Mouse (Mus musculus) forebrain, embryonic 16.5 days (tissue): ENCODE measurements around the gene Nell1. TPM values are rescaled to one million over a fixed set of nuclear protein-coding genes. Genes with fewer than 3 reads are reported as not detected.

Experiments used
- ATAC-seq: fragments of 200-750 bp; cut with Nextera tagmentation; 2 replicates; pipeline ENCODE4 v1.8.0; 2017; ENCODE audit warnings: mild to moderate bottlenecking, moderate library complexity
- H3K27ac ChIP-seq: fragments of 300-500 bp; sonication (generic); 2 replicates; pipeline ENCODE4 v1.5.1; 2014; ENCODE audit warnings: low read length, control low read depth
- H3K27me3 ChIP-seq: fragments of 300-500 bp; sonication (generic); replicated peaks from 2 replicates; pipeline ENCODE4 v1.6.1; 2014; ENCODE audit warnings: low read length; ENCODE audit not compliant: control insufficient read depth, insufficient read depth
- H3K36me3 ChIP-seq: fragments of 300-500 bp; sonication (generic); 2 replicates; pipeline ENCODE4 v1.6.1; 2014; ENCODE audit not compliant: control insufficient read depth, insufficient read depth
- H3K4me1 ChIP-seq: fragments of 300-500 bp; sonication (generic); replicated peaks from 2 replicates; pipeline ENCODE4 v1.6.1; 2014; ENCODE audit warnings: low read length; ENCODE audit not compliant: control insufficient read depth, insufficient read depth
- H3K4me2 ChIP-seq: fragments of 300-500 bp; sonication (generic); 2 replicates; pipeline ENCODE4 v1.6.1; 2014; ENCODE audit warnings: mild to moderate bottlenecking, low read length, control low read depth
- H3K4me3 ChIP-seq: fragments of 300-500 bp; sonication (generic); replicated peaks from 2 replicates; pipeline ENCODE4 v1.5.1; 2014; ENCODE audit warnings: mild to moderate bottlenecking, low read length, control low read depth
- H3K9ac ChIP-seq: fragments of 300-500 bp; sonication (generic); replicated peaks from 2 replicates; pipeline ENCODE4 v1.6.1; 2014; ENCODE audit warnings: low read depth, low read length, control low read depth
- H3K9me3 ChIP-seq: fragments of 300-500 bp; sonication (generic); 2 replicates; pipeline ENCODE4 v1.6.1; 2016; ENCODE audit warnings: low read length; ENCODE audit not compliant: control insufficient read depth
- WGBS: fragments of 180-500 bp; shearing (Covaris S2); extraction: QIAGEN DNeasy Blood & Tissue Kit; methylation state at CpG from one replicate; pipeline ENCODE4 v1.1.7; 2014; 5-methylcytosine and 5-hydroxymethylcytosine counted together
- polyA plus RNA-seq: library from polyadenylated mRNA; unstranded; fragments of >200 nt; fragmentation: Nextera tagmentation; extraction: Ambion mirVana; gene quantifications from 2 replicates; pipeline ENCODE4 v1.2.1, GENCODE M21; 2015

The Nell1 gene
- polyA plus RNA-seq, 1 experiment from 2014 or later: 14.2 TPM

GRCm38 (mm10) chr7:50137706-50138105 lies 163.0 kb downstream of the Nell1 start:
- no peak overlapping the region for H3K9ac ChIP-seq
- H3K27ac ChIP-seq: no peak overlapping the region
- 75% methylated on average over 3 of the region's 3 CpGs for whole genome bisulfite sequencing
- ATAC-seq: no peak
- H3K9me3 ChIP-seq: no peaks in the 10 kb centered on the region
- no peaks in the 10 kb centered on the region for H3K27me3 ChIP-seq
- no peak overlapping the region for H3K4me2 ChIP-seq
- H3K4me3 ChIP-seq: no peak overlapping the region
- H3K36me3 ChIP-seq: no peaks in the 10 kb centered on the region
- no peaks in the 10 kb centered on the region for H3K4me1 ChIP-seq

- Histone ChIP-seq H3K9me3 (no peaks in the 10 kb centered on the region), H3K36me3 (no peaks in the 10 kb centered on the region), H3K9ac (no peak overlapping the region), H3K4me1 (peaks cover 8% of the 10 kb centered on the region), H3K4me3 (no peak overlapping the region), H3K27me3 (no peaks in the 10 kb centered on the region), H3K27ac (no peak overlapping the region), H3K4me2 (no peak overlapping the region)
- WGBS: 94% methylated on average over 7 of the region's 7 CpGs
- ATAC-seq: no peak
Measured at GRCm38 (mm10) chr7:50149326-50149725, 174.7 kb downstream of the Nell1 start.

GRCm38 (mm10) chr7:50150838-50151237 lies 176.2 kb downstream of the Nell1 start:
- no peak for ATAC-seq
- Histone ChIP-seq H3K4me1 (peaks cover 8% of the 10 kb centered on the region), H3K36me3 (no peaks in the 10 kb centered on the region), H3K4me2 (no peak overlapping the region), H3K27ac (no peak overlapping the region), H3K27me3 (no peaks in the 10 kb centered on the region), H3K9me3 (no peaks in the 10 kb centered on the region), H3K9ac (no peak overlapping the region), H3K4me3 (no peak overlapping the region)
- 62% methylated on average over 2 of the region's 2 CpGs for WGBS

GRCm38 (mm10) chr7:50153618-50154017 lies 179.0 kb downstream of the Nell1 start:
- no peaks in the 10 kb centered on the region for H3K36me3 ChIP-seq
- 45% methylated on average over 2 of the region's 2 CpGs for WGBS

GRCm38 (mm10) chr7:50162602-50163001 lies 187.9 kb downstream of the Nell1 start:
- Histone ChIP-seq H3K9ac (no peak overlapping the region), H3K27me3 (no peaks in the 10 kb centered on the region), H3K36me3 (no peaks in the 10 kb centered on the region), H3K4me2 (no peak overlapping the region), H3K27ac (no peak overlapping the region), H3K4me1 (no peaks in the 10 kb centered on the region), H3K4me3 (no peak overlapping the region), H3K9me3 (peaks cover 2% of the 10 kb centered on the region; the same call in 1 of the 2 replicates)
- ATAC-seq: no peak
- WGBS: 83% methylated on average over 5 of the region's 5 CpGs

More at GRCm38 (mm10) chr7:50153618-50154017, 179.0 kb downstream of the Nell1 start:
- Histone ChIP-seq H3K9me3 (no peaks in the 10 kb centered on the region), H3K4me1 (peaks cover 8% of the 10 kb centered on the region), H3K9ac (no peak overlapping the region), H3K27ac (no peak overlapping the region; the same call in 1 of the 2 replicates), H3K4me3 (no peak overlapping the region), H3K4me2 (no peak overlapping the region), H3K27me3 (no peaks in the 10 kb centered on the region)
- ATAC-seq: peak; percentile 91

GRCm38 (mm10) chr7:50168778-50169177 lies 194.1 kb downstream of the Nell1 start:
- no peaks in the 10 kb centered on the region for H3K9me3 ChIP-seq
- no peak for ATAC-seq

GRCm38 (mm10) chr7:50186306-50186705 lies 211.6 kb downstream of the Nell1 start:
- 90% methylated on average over 6 of the region's 6 CpGs for WGBS
- no peak overlapping the region for H3K27ac ChIP-seq
- no peak overlapping the region for H3K9ac ChIP-seq
- no peaks in the 10 kb centered on the region for H3K4me1 ChIP-seq
- no peak overlapping the region for H3K4me2 ChIP-seq
- no peaks in the 10 kb centered on the region for H3K9me3 ChIP-seq
- H3K27me3 ChIP-seq: no peaks in the 10 kb centered on the region
- ATAC-seq: no peak
- no peaks in the 10 kb centered on the region for H3K36me3 ChIP-seq
- H3K4me3 ChIP-seq: no peak overlapping the region

More at GRCm38 (mm10) chr7:50168778-50169177, 194.1 kb downstream of the Nell1 start:
- H3K27ac ChIP-seq: no peak overlapping the region
- no peak overlapping the region for H3K4me2 ChIP-seq
- H3K9ac ChIP-seq: no peak overlapping the region
- no peaks in the 10 kb centered on the region for H3K36me3 ChIP-seq
- H3K4me1 ChIP-seq: no peaks in the 10 kb centered on the region
- no peak overlapping the region for H3K4me3 ChIP-seq
- H3K27me3 ChIP-seq: no peaks in the 10 kb centered on the region

- Histone ChIP-seq H3K9me3 (no peaks in the 10 kb centered on the region), H3K4me3 (no peak overlapping the region), H3K4me1 (no peaks in the 10 kb centered on the region), H3K27ac (no peak overlapping the region), H3K36me3 (no peaks in the 10 kb centered on the region), H3K4me2 (no peak overlapping the region), H3K27me3 (no peaks in the 10 kb centered on the region), H3K9ac (no peak overlapping the region)
- no peak for ATAC-seq
- WGBS: 90% methylated on average over 7 of the region's 7 CpGs
Measured at GRCm38 (mm10) chr7:50193955-50194354, 219.3 kb downstream of the Nell1 start.

- Histone ChIP-seq H3K4me1 (no peaks in the 10 kb centered on the region), H3K36me3 (no peaks in the 10 kb centered on the region), H3K9me3 (no peaks in the 10 kb centered on the region), H3K4me2 (no peak overlapping the region), H3K27ac (no peak overlapping the region), H3K9ac (no peak overlapping the region), H3K27me3 (no peaks in the 10 kb centered on the region), H3K4me3 (no peak overlapping the region)
- WGBS: 51% methylated on average over 3 of the region's 3 CpGs
- ATAC-seq: no peak
Measured at GRCm38 (mm10) chr7:50195080-50195611, 220.5 kb downstream of the Nell1 start.

- H3K36me3 ChIP-seq: no peaks in the 10 kb centered on the region
- no peaks in the 10 kb centered on the region for H3K27me3 ChIP-seq
- 68% methylated on average over 2 of the region's 2 CpGs for WGBS
- H3K4me2 ChIP-seq: no peak overlapping the region
- no peak for ATAC-seq
- H3K27ac ChIP-seq: no peak overlapping the region
- H3K9me3 ChIP-seq: no peaks in the 10 kb centered on the region
- no peaks in the 10 kb centered on the region for H3K4me1 ChIP-seq
- no peak overlapping the region for H3K9ac ChIP-seq
- no peak overlapping the region for H3K4me3 ChIP-seq
Measured at GRCm38 (mm10) chr7:50205268-50205667, 230.6 kb downstream of the Nell1 start.
